Mouse (Mus musculus): ENCODE measurements at regions not wholly inside any gene's neighbourhood (a gene's known extent, or its start where the extent isn't known, plus 50 kb on each side); places are given as distances from the start of the nearest gene placed in this dataset.

GRCm38 (mm10) chr4:28298911-28299353 is 514.0 kb upstream of the Epha7 start:
- DNase-seq (ENCODE audit: low spot score in 2 of 2): peak in 1 of 2 experiments; percentile 2

GRCm38 (mm10) chr4:28300018-28300440 is 512.9 kb upstream of the Epha7 start:
- DNase-seq (ENCODE audit: low spot score in 2 of 2): no peak

DNA sequence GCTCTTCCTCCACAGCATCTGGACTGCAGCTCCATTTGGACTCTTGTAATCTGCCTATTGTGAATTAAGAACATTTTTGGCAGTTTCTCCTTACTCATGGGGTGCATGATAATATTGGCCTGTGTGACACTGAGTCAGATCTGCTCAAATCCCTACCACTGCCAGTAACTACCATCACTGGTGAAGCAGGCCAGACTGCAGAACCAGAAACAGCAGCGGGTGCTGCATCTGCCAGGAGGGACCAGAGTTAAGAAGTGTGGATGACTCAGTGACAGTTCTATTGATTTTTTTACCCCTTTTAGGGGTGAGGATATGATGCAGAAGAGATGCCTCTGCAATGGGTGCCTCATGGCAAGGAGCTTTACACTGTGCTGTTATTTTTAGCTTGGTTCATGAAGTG is 511.2 kb upstream of the Epha7 start:
- no peak for DNase-seq (ENCODE audit: low spot score in 2 of 2)

DNA sequence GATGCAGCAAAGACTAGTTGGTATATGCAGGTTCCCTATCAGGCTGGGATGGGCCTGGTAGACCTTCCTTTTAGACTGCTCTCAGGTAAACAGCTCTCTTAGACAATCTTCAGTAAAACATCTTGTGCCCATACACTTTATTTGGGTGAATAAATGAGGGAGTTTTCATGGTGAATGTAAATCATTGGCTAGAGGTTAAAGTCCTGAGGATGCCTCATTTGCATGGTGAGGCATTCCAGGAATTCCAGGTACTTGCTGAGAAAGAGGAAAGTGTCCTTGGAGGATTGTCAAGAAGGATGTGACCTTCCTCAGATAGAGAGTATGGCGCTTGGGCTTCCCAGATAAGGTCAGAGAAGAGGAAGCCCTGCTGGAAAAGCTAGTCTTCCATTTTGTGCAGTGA is 481.9 kb upstream of the Epha7 start:
- DNase-seq (ENCODE audit: low spot score in 2 of 2): no peak

GRCm38 (mm10) chr4:28364566-28364965 is 448.4 kb upstream of the Epha7 start:
- DNase-seq (ENCODE audit: low spot score in 2 of 2): no peak

- no peak for DNase-seq (ENCODE audit: low spot score in 2 of 2)
These were observed 435.8 kb upstream of the Epha7 start for GRCm38 (mm10) chr4:28377087-28377486.

DNA sequence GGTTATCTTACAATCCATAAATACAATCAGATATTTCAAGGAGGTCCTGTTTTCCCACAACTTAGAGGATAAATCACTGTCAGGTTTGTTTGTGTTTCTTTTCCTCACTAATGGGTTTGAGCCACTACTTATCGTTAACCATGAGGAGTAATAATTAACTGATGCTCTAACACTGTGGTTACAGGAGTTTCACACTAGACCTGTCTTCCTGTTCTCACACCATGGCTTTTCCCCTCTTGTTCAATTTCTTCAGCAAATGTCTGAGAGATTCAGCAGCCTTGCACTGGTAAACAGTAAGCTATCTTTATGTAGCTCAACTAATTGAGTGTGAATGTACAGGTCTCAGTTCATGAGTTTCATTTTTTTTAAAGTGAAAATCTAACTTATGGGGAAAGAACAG is 434.3 kb upstream of the Epha7 start:
- no peak for DNase-seq (ENCODE audit: low spot score in 2 of 2)

DNA sequence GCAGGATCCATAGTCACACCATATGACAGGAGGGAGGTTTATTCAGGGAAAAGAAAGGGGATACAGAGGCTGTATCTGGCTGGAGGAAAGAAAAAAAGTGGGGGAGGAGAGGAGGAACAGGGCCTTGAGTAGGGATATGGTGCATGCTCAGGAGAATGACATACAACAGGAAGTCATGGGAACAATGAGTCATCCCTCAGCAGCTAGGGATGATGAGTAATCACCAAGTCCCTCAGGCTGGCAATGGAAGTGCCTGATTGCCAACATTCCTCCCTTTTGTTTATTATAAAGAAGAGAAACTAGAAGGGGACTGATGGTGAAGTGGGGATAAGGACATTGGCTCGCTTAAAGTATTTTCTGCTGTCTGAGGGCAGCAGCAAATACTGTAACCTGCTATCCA is 388.6 kb upstream of the Epha7 start:
- DNase-seq (ENCODE audit: low spot score in 2 of 2): no peak

DNA sequence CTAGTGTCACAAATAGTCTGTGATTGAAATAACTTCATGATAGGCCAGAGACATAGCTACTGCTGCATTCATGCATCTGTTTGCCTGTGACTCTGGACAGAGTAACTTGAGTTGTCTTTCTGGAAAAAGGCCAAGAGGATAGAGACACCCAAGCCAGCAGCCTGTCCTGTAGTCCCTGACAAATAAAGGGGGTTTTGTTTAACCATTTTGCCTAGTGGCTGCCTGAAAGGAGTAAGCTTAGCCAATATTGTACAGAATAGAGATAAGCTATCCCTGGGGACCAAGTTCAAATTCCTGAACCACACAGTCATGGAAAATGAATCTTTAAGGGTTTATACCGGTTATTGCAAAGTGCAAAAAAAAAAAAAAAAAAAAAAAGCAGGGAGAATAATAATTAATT is 372.8 kb upstream of the Epha7 start:
- no peak for DNase-seq (ENCODE audit: low spot score in 2 of 2)

DNA sequence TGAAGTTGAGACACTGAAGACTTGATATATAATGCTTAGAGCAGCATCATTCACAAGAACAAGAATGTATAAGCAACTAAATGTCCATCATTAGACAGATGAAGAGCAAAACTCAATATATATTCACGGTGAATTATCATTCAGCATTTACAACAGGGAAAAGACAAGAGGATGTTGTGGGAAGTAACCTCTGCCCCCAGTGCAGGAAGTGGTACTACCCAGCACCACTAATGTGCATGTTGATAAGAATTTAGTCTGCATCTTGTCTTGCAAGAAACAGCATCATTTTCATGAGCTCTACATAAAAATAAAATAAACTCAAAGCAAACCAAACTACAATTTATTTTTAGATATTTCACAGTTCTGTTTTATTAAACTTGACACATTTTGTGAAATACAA is 359.8 kb upstream of the Epha7 start:
- no peak for DNase-seq (ENCODE audit: low spot score in 2 of 2)

DNA sequence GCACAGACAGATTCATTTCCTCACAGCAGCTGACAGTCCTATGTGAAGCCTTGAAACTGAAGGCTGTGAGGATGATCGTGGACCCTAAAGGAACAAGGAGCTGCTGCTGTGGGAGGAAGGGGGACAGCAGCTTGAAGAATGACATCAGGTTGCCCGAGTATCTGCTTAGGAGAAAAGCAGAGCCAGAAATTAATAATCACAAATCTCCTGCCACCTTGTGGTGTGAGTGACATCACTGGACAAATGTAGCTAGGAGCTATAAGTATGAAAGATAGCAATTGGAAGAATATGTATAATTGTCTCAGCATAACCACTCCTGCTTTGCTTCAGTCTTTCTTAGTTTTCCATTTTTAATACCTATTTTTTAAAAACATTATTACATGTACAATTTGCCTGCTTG is 356.6 kb upstream of the Epha7 start:
- no peak for DNase-seq (ENCODE audit: low spot score in 2 of 2)
